ENCODE assay signal across 10 mouse cellular contexts in the genomic region with DNA sequence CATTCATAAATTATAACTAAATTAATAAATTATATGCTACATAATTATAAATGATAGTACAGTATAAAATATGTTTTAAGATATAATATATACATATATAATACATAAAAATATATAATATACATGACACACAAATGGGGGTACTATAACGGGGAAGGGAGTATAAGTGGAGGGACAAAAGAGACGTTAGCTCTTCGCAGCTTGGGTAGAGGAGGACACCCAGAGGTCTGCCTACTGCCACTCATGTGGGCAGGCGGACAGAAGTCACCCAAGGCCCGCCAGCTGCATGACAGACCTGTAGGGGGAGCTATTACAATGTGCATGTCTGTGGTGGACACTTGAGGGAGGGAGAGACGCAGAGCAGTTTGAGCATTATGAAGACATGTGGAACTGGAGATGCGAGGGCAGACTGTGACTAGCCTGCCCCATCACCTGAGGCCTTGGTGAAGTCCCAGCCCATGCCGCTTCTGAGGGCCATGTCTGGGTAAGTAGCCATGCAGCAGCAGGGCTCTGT.
DNase-seq lines count a peak whose midpoint lies in the region; ATAC-seq and TF ChIP-seq lines count a peak whose summit lies in the region.
"Had no signal": no experiment of that assay in that cellular context is flagged by ENCODE, and none has a peak within 500 bp of the region (broad histone marks: within the 10 kb centered on the region; RNA-seq: fewer than 3 reads in every experiment).

No protein-coding gene starts in this region.

- H3K27me3 ChIP-seq in kidney, embryonic 15.5 days: no peaks in the 10 kb centered on the region
- no peaks in the 10 kb centered on the region for H3K27me3 ChIP-seq in E14TG2a.4 (ENCODE audit: insufficient read depth, low read length)
- H3K27me3 ChIP-seq in liver, embryonic 13.5 days: no peaks in the 10 kb centered on the region

- WGBS in kidney, embryonic 15.5 days: 84% methylated on average over 8 of the region's 8 CpGs
- WGBS in liver, embryonic 13.5 days (ENCODE audit: insufficient replicate concordance): 68% methylated on average over 8 of the region's 8 CpGs

- no peaks in the 10 kb centered on the region for H3K36me3 ChIP-seq in kidney, embryonic 15.5 days
- no peaks in the 10 kb centered on the region for H3K36me3 ChIP-seq in E14TG2a.4 (ENCODE audit: insufficient read depth, low read length)
- H3K36me3 ChIP-seq in liver, embryonic 13.5 days: no peaks in the 10 kb centered on the region

- H3K4me3 ChIP-seq in kidney, embryonic 15.5 days (replicated peaks): no peak overlapping the region
- H3K4me3 ChIP-seq in E14TG2a.4 (replicated peaks; ENCODE audit: low read length): no peak overlapping the region
- H3K4me3 ChIP-seq in liver, embryonic 13.5 days (replicated peaks): no peak overlapping the region

- H3K4me1 ChIP-seq in kidney, embryonic 15.5 days: no peaks in the 10 kb centered on the region
- no peaks in the 10 kb centered on the region for H3K4me1 ChIP-seq in E14TG2a.4 (replicated peaks; ENCODE audit: low read depth, low read length)
- no peaks in the 10 kb centered on the region for H3K4me1 ChIP-seq in liver, embryonic 13.5 days (replicated peaks)

- H3K9me3 ChIP-seq in kidney, embryonic 15.5 days (replicated peaks): no peaks in the 10 kb centered on the region
- H3K9me3 ChIP-seq in E14TG2a.4 (ENCODE audit: low read length): no peaks in the 10 kb centered on the region
- H3K9me3 ChIP-seq in liver, embryonic 13.5 days (replicated peaks): no peaks in the 10 kb centered on the region

- peak; percentile 15 to 20 for DNase-seq in adrenal gland, postnatal 36 days
- no peak for DNase-seq in adrenal gland, postnatal 10 days
- no peak for DNase-seq in kidney, postnatal 25 days
- DNase-seq in liver, embryonic 13.5 days: no peak
- no peak for DNase-seq in B cell, adult 2 months
- DNase-seq in adrenal gland, adult 18-20 months (ENCODE audit: low spot score in 2 of 2): no peak
- DNase-seq: cerebellum, adult 18-20 months; kidney, adult 11 months had no signal

- H3K4me2 ChIP-seq in kidney, embryonic 15.5 days: no peak overlapping the region
- H3K4me2 ChIP-seq in liver, embryonic 13.5 days: no peak overlapping the region

- peak; percentile 61 for TF ChIP-seq CTCF in E14TG2a.4 (conservative IDR thresholded peaks at IDR 0.05; ENCODE audit: low read length)

- ATAC-seq in kidney, embryonic 15.5 days (replicated peaks; ENCODE audit: low FRiP score): 0 out of 2 replicates have a peak, but pooled peaks have one; percentile 46
- ATAC-seq in liver, embryonic 13.5 days (ENCODE audit: low read depth): 0 out of 2 replicates have a peak, but pooled peaks have one; percentile 12

- no peak overlapping the region for H3K27ac ChIP-seq in kidney, embryonic 15.5 days
- no peak overlapping the region for H3K27ac ChIP-seq in liver, embryonic 13.5 days

- H3K9ac ChIP-seq in kidney, embryonic 15.5 days: no peak overlapping the region
- H3K9ac ChIP-seq in liver, embryonic 13.5 days: no peak overlapping the region

Comparison
In these comparisons a context has a peak if more than half of its experiments do, and no peak if none do; other contexts are left out.
1. DNase-seq: peak in adrenal gland, postnatal 36 days (2 of 2); none in adrenal gland, postnatal 10 days (single experiment), kidney, postnatal 25 days (0 of 2), liver, embryonic 13.5 days (single experiment), B cell, adult 2 months (0 of 2) and adrenal gland, adult 18-20 months (0 of 2).